Comparison of ENCODE assay signal across 8 mouse cellular contexts in genomic region chr8:122281317-122282034, GRCm38 (mm10). TPM values are rescaled to one million over a fixed set of nuclear protein-coding genes. Genes with fewer than 3 reads are reported as not detected.
DNase-seq lines count a peak whose midpoint lies in the region; ATAC-seq and TF ChIP-seq lines count a peak whose summit lies in the region.

No protein-coding gene starts in this region.

- no peaks in the 10 kb centered on the region for H3K9me3 ChIP-seq in ES-E14 (ENCODE audit: control insufficient read depth, insufficient read depth, low read depth, low read length)
- no peaks in the 10 kb centered on the region for H3K9me3 ChIP-seq in forebrain, embryonic 15.5 days

- TF ChIP-seq CTCF in lung, adult 2 months (IDR thresholded peaks at IDR 0.05; ENCODE audit: insufficient read depth, low read length), result no peak

- H3K4me2 ChIP-seq in forebrain, embryonic 15.5 days (replicated peaks), result peak overlapping the region; percentile 100

- H3K4me1 ChIP-seq in ES-E14 (ENCODE audit: control insufficient read depth in 2 of 2, insufficient read depth in 2 of 2, low read length in 2 of 2, poor library complexity in 1 of 2), result peaks cover 2 to 19% of the 10 kb centered on the region in 2 experiments; a peak in 2 of 4 replicates
- peaks cover 27% of the 10 kb centered on the region for H3K4me1 ChIP-seq in forebrain, embryonic 15.5 days
- peaks cover 11% of the 10 kb centered on the region for H3K4me1 ChIP-seq in lung, adult 2 months (ENCODE audit: control insufficient read depth, insufficient read depth, low read length)

- peak overlapping the region; percentile 56 for H3K9ac ChIP-seq in ES-E14 (ENCODE audit: insufficient read depth, low read depth, low read length, poor library complexity, severe bottlenecking)
- H3K9ac ChIP-seq in forebrain, embryonic 15.5 days (replicated peaks), result no peak overlapping the region

- peak overlapping the region; percentile 70 to 88 for H3K4me3 ChIP-seq in ES-E14 (ENCODE audit: insufficient read depth in 1 of 2, low read depth in 1 of 2, low read length in 2 of 2, poor library complexity in 1 of 2, severe bottlenecking in 1 of 2)
- H3K4me3 ChIP-seq in forebrain, embryonic 15.5 days, result peak overlapping the region; percentile 69
- peak overlapping the region; percentile 90 for H3K4me3 ChIP-seq in lung, adult 2 months (replicated peaks; ENCODE audit: extremely low read depth, low read depth, low read length)

- H3K27me3 ChIP-seq in forebrain, embryonic 15.5 days, result peaks cover 33% of the 10 kb centered on the region

- DNase-seq in ES-E14 (ENCODE audit: low read depth, low spot score), result peak; percentile 95
- DNase-seq in cerebellum, adult 11-12 months, result peak; percentile 98
- peak; percentile 98 for DNase-seq in heart, postnatal 25 days (ENCODE audit: low spot score)
- peak; percentile 98 to 99 for DNase-seq in layer of hippocampus, adult 18-20 months (ENCODE audit: low spot score in 2 of 2)
- DNase-seq in lung, adult 2 months, result peak; percentile 100
- DNase-seq in thymus, adult 18-20 months, result peak; percentile 98 to 99

- peak; percentile 91 for ATAC-seq in forebrain, embryonic 15.5 days (replicated peaks)
- peak; percentile 73 for ATAC-seq in neutrophil, adult 5-6 weeks (ENCODE audit: extremely low read depth, insufficient number of reproducible peaks, low FRiP score, poor library complexity, severe bottlenecking)

- no peak overlapping the region for H3K27ac ChIP-seq in ES-E14 (ENCODE audit: insufficient read depth, low read depth, low read length, poor library complexity, severe bottlenecking)
- H3K27ac ChIP-seq in forebrain, embryonic 15.5 days (replicated peaks), result peak overlapping the region; percentile 58

- intact Hi-C loops in heart, postnatal 25 days (cut with DNase I), result no loop called here

- no peaks in the 10 kb centered on the region for H3K36me3 ChIP-seq in ES-E14 (ENCODE audit: control insufficient read depth, insufficient read depth, low read length, poor library complexity, severe bottlenecking)
- no peaks in the 10 kb centered on the region for H3K36me3 ChIP-seq in forebrain, embryonic 15.5 days

- TF ChIP-seq POLR2A in lung, adult 2 months (IDR thresholded peaks at IDR 0.05; ENCODE audit: borderline replicate concordance, extremely low read depth, low read depth, low read length), result peak; percentile 59; the same call in 1 of the 2 replicates

- under 1% methylated on average over 47 of the region's 47 CpGs for WGBS in forebrain, embryonic 15.5 days
- under 1% methylated on average over 46 of the region's 47 CpGs for WGBS in lung, adult 2 months

- in situ Hi-C loops in ES-E14 (cut with MboI; ENCODE audit: low sequenced_read_pairs in 2 of 2, unreplicated experiment in 2 of 2), result no loop called here

TF ChIP-seq in ES-E14, 5 proteins besides CTCF, POLR2A, EP300 and RAD21:
- TF ChIP-seq HCFC1 (IDR thresholded peaks at IDR 0.05; ENCODE audit: borderline replicate concordance, insufficient read depth, low read length), result no peak
- 0 out of 2 replicates have a peak, but pooled peaks have one; percentile 24 for TF ChIP-seq ZNF384 (IDR thresholded peaks at IDR 0.05; ENCODE audit: low read depth, low read length)

RNA-seq across cellular contexts. Expression of gene Zfpm1, which starts 0.5 kb away (rescaled TPM):
- total RNA-seq in ES-E14 (2012; rRNA removed), result 7.8 and 8.5 TPM in 2 replicates
- 0.89 and 0.92 TPM in 2 replicates for polyA plus RNA-seq in forebrain, embryonic 15.5 days (2015; fragmentation: Nextera tagmentation; extraction: Ambion mirVana)
- 10 to 100 TPM; 21.3 to 22.6 TPM for total RNA-seq in heart, postnatal 25 days (2021)
- 10 to 100 TPM; 43.7 to 52.2 TPM for total RNA-seq in layer of hippocampus, adult 18-20 months (2021)
- 32.0 and 38.4 TPM in 2 replicates for polyA plus RNA-seq in lung, adult 2 months (2012; rRNA removed)
- total RNA-seq in neutrophil, adult 5-6 weeks (2017), result 3.8 and 5.0 TPM in 2 replicates
